Mouse (Mus musculus) CH12.LX (cell line): ENCODE results near the gene Slain1. TPM values are rescaled to one million over a fixed set of nuclear protein-coding genes. Genes with fewer than 3 reads are reported as not detected.
A peak's percentile ranks its signal among the peaks of the same experiment; 100 is the strongest.

Experiments used
- DNase-seq: peaks from one replicate; pipeline ENCODE4 v3.0.0-alpha.2; 2013; ENCODE audit errors: extremely low read depth
- H3K27ac ChIP-seq: 2 replicates; pipeline ENCODE4 v1.5.1; 2012; ENCODE audit warnings: low read depth, mild to moderate bottlenecking, control low read depth, moderate library complexity; ENCODE audit not compliant: insufficient read depth
- H3K27me3 ChIP-seq: replicated peaks from 2 replicates; pipeline ENCODE3; 2012; ENCODE audit warnings: inconsistent platforms
- H3K36me3 ChIP-seq, 2 experiments: replicated peaks in 1 of 2; 2 replicates each; pipeline versions ENCODE3 to v1.6.1; 2012; ENCODE audit warnings: inconsistent platforms in 1 of 2, low read length in 1 of 2, mild to moderate bottlenecking in 1 of 2, mixed read lengths in 1 of 2, moderate library complexity in 1 of 2; ENCODE audit not compliant: control insufficient read depth in 1 of 2, insufficient read depth in 1 of 2
- H3K4me1 ChIP-seq, 2 experiments: 2 replicates each; pipeline ENCODE4 v1.6.1; 2012; ENCODE audit warnings: inconsistent platforms in 1 of 2, moderate library complexity in 1 of 2; ENCODE audit not compliant: insufficient read depth in 2 of 2, control insufficient read depth in 1 of 2
- H3K4me2 ChIP-seq: 2 replicates; pipeline ENCODE4 v1.6.1; 2012; ENCODE audit warnings: low read depth, mild to moderate bottlenecking, control low read depth; ENCODE audit not compliant: poor library complexity, insufficient read depth, severe bottlenecking
- H3K4me3 ChIP-seq, 3 experiments: fragments of 150-350 bp in 1 of 3; sonication (generic) in 1 of 3; replicated peaks in 1 of 3; 2 replicates each; pipeline versions ENCODE3 to v1.5.1; 2011 to 2012; ENCODE audit warnings: low read depth in 2 of 3, low read length in 2 of 3, mild to moderate bottlenecking in 2 of 3, moderate library complexity in 2 of 3, control low read depth in 1 of 3, improper control_type of control experiment in 1 of 3, inconsistent platforms in 1 of 3, mixed read lengths in 1 of 3; ENCODE audit not compliant: poor library complexity in 1 of 3
- H3K79me2 ChIP-seq: replicated peaks from 2 replicates; pipeline ENCODE4 v1.6.1; 2012; ENCODE audit warnings: mild to moderate bottlenecking, moderate library complexity; ENCODE audit not compliant: control insufficient read depth, poor library complexity, insufficient read depth, severe bottlenecking; ENCODE audit errors: extremely low read depth
- H3K9ac ChIP-seq: 2 replicates; pipeline ENCODE4 v1.6.1; 2012; ENCODE audit warnings: low read depth, mild to moderate bottlenecking, control low read depth, moderate library complexity; ENCODE audit not compliant: insufficient read depth
- H3K9me3 ChIP-seq: replicated peaks from 2 replicates; pipeline ENCODE3; 2012; ENCODE audit warnings: low read length, inconsistent platforms, mixed read lengths
- BHLHE40 ChIP-seq: IDR thresholded peaks from 2 replicates; pipeline ENCODE4 v1.6.1; 2011; ENCODE audit warnings: mild to moderate bottlenecking, low read depth, low read length, improper control_type of control experiment
- CHD1 ChIP-seq: IDR thresholded peaks from 2 replicates; pipeline ENCODE4 v1.6.1; 2012; ENCODE audit warnings: low read depth, low read length, improper control_type of control experiment, inconsistent platforms
- E2F4 ChIP-seq: IDR thresholded peaks from 2 replicates; pipeline ENCODE4 v1.6.1; 2011; ENCODE audit warnings: low read depth, low read length, improper control_type of control experiment; ENCODE audit not compliant: insufficient replicate concordance
- ELF1 ChIP-seq: IDR thresholded peaks from 2 replicates; pipeline ENCODE4 v1.6.1; 2014; ENCODE audit warnings: low read depth, mild to moderate bottlenecking, inconsistent platforms, low read length, improper control_type of control experiment
- ETS1 ChIP-seq: conservative IDR thresholded peaks from 2 replicates; pipeline ENCODE4 v1.6.1; 2012; ENCODE audit warnings: low read depth, mild to moderate bottlenecking, inconsistent platforms, low read length, improper control_type of control experiment, moderate library complexity
- HCFC1 ChIP-seq: IDR thresholded peaks from 2 replicates; pipeline ENCODE4 v1.6.1; 2012; ENCODE audit warnings: low read depth, mild to moderate bottlenecking, inconsistent platforms, low read length, improper control_type of control experiment
- IRF4 ChIP-seq: IDR thresholded peaks from 2 replicates; pipeline ENCODE4 v1.6.1; 2014; ENCODE audit warnings: low read depth, mild to moderate bottlenecking, inconsistent platforms, low read length, improper control_type of control experiment
- JUND ChIP-seq: conservative IDR thresholded peaks from 2 replicates; pipeline ENCODE4 v1.6.1; 2011; ENCODE audit warnings: low read depth, low read length, improper control_type of control experiment
- MEF2A ChIP-seq: IDR thresholded peaks from 2 replicates; pipeline ENCODE4 v1.6.1; 2014; ENCODE audit warnings: low read depth, mild to moderate bottlenecking, inconsistent platforms, low read length, improper control_type of control experiment, borderline replicate concordance
- MXI1 ChIP-seq: IDR thresholded peaks from 2 replicates; pipeline ENCODE4 v1.6.1; 2011; ENCODE audit warnings: mild to moderate bottlenecking, low read depth, low read length, improper control_type of control experiment
- MYC ChIP-seq: IDR thresholded peaks from 2 replicates; pipeline ENCODE4 v1.6.1; 2011; ENCODE audit warnings: low read depth, mild to moderate bottlenecking, improper control_type of control experiment, low read length
- POLR2A ChIP-seq: IDR thresholded peaks from 2 replicates; pipeline ENCODE4 v1.6.1; 2011; ENCODE audit warnings: low read depth, mild to moderate bottlenecking, improper control_type of control experiment, low read length
- RAD21 ChIP-seq: IDR thresholded peaks from 2 replicates; pipeline ENCODE4 v1.6.1; 2011; ENCODE audit warnings: low read depth, mild to moderate bottlenecking, low read length, improper control_type of control experiment, moderate library complexity
- TCF12 ChIP-seq: IDR thresholded peaks from 2 replicates; pipeline ENCODE4 v1.6.1; 2014; ENCODE audit warnings: low read depth, mild to moderate bottlenecking, inconsistent platforms, low read length, improper control_type of control experiment
- USF1 ChIP-seq: IDR thresholded peaks from 2 replicates; pipeline ENCODE4 v1.6.1; 2014; ENCODE audit warnings: low read depth, mild to moderate bottlenecking, inconsistent platforms, low read length, improper control_type of control experiment
- ZC3H11A ChIP-seq: IDR thresholded peaks from 2 replicates; pipeline ENCODE4 v1.6.1; 2012; ENCODE audit warnings: low read depth, mild to moderate bottlenecking, inconsistent platforms, low read length, improper control_type of control experiment
- dilution Hi-C: fragments of 300-500 bp; cut with MboI; formaldehyde crosslinking; loops from 2 replicates; pipeline ENCODE4 v1.14.3; 2020; ENCODE audit warnings: low sequenced_read_pairs; ENCODE audit not compliant: extremely low pct_unique_long_range_greater_than_20kb, extremely low pct_ligation_motif_present
- in situ Hi-C: fragments of 300-500 bp; cut with MboI; formaldehyde crosslinking; loops from 3 replicates; pipeline ENCODE4 v1.14.3; 2019; ENCODE audit warnings: low sequenced_read_pairs, low pct_ligation_motif_present, low pct_unique_long_range_greater_than_20kb, mixed read lengths
- polyA plus RNA-seq: library from polyadenylated mRNA; unstranded; fragments of >175 nt; gene quantifications from 2 replicates; pipeline ENCODE4 v1.2.1, GENCODE M21; 2012; ENCODE audit warnings: low read depth; ENCODE audit not compliant: insufficient read length
- total RNA-seq, 2 experiments: library from RNA; depleted of rRNA; stranded (reverse); fragments of 300-350 nt in 1 of 2; fragments of >200 nt in 1 of 2; gene quantifications; 2 replicates each; pipeline ENCODE4 v1.2.3; 2012 to 2014

Slain1 gene
- total and polyA plus RNA-seq, 3 experiments: 13.1 to 15.9 (median 13.6) TPM

GRCm38 (mm10) chr14:103651106-103651505 is 1.1 kb downstream of the Slain1 start:
- no peak for DNase-seq
- H3K4me3 ChIP-seq: peak overlapping the region; percentile 58 to 88 (median 75)
- H3K9ac ChIP-seq: peak overlapping the region; percentile 18
- H3K27me3 ChIP-seq: peaks cover 1% of the 10 kb centered on the region
- peak overlapping the region; percentile 62 for H3K27ac ChIP-seq
- TF ChIP-seq IRF4: no peak
- TF ChIP-seq ZC3H11A: no peak
- TF ChIP-seq JUND: no peak
- TF ChIP-seq BHLHE40: no peak
- 0 out of 2 replicates have a peak, but pooled peaks have one; percentile 14 for TF ChIP-seq MYC
- no peak for TF ChIP-seq RAD21
- TF ChIP-seq CHD1: no peak
- TF ChIP-seq ETS1: no peak
- H3K9me3 ChIP-seq: no peaks in the 10 kb centered on the region
- H3K36me3 ChIP-seq: no peaks in the 10 kb centered on the region
- in situ Hi-C loops: no loop called here
- peak overlapping the region; percentile 92; the same call in 1 of the 2 replicates for H3K4me2 ChIP-seq
- H3K79me2 ChIP-seq: peaks cover 33% of the 10 kb centered on the region
- peaks cover 3 to 36% of the 10 kb centered on the region in 2 experiments; a peak in 3 of 4 replicates for H3K4me1 ChIP-seq
- dilution Hi-C loops: no loop called here

GRCm38 (mm10) chr14:103651562-103651961 is 1.5 kb downstream of the Slain1 start:
- no peak for DNase-seq
- H3K4me2 ChIP-seq: peak overlapping the region; percentile 92
- H3K4me1 ChIP-seq: peaks cover 5 to 41% of the 10 kb centered on the region in 2 experiments; a peak in 3 of 4 replicates
- TF ChIP-seq HCFC1 (no peak), IRF4 (no peak), ELF1 (no peak)
- H3K27me3 ChIP-seq: peaks cover 1% of the 10 kb centered on the region
- peaks cover 33% of the 10 kb centered on the region for H3K79me2 ChIP-seq
- in situ Hi-C loops (no loop called here), dilution Hi-C loops (no loop called here)
- H3K36me3 ChIP-seq: no peaks in the 10 kb centered on the region
- H3K27ac ChIP-seq: no peak overlapping the region
- peak overlapping the region; percentile 18 for H3K9ac ChIP-seq
- H3K9me3 ChIP-seq: no peaks in the 10 kb centered on the region
- H3K4me3 ChIP-seq: peak overlapping the region; percentile 58 to 88 (median 75)

- Histone ChIP-seq H3K9me3 (no peaks in the 10 kb centered on the region), H3K9ac (peak overlapping the region; percentile 53), H3K79me2 (peaks cover 33% of the 10 kb centered on the region), H3K27ac (no peak overlapping the region), H3K4me2 (peak overlapping the region; percentile 92), H3K4me3 (peak overlapping the region in 1 of 3 experiments; percentile 58), H3K36me3 (peaks cover 0 to 3% of the 10 kb centered on the region in 2 experiments), H3K4me1 (peaks cover 5 to 48% of the 10 kb centered on the region in 2 experiments; a peak in 3 of 4 replicates), H3K27me3 (no peaks in the 10 kb centered on the region)
- in situ Hi-C loops (no loop called here), dilution Hi-C loops (no loop called here)
- TF ChIP-seq USF1 (no peak), TCF12 (no peak), ELF1 (peak; percentile 55; the same call in 1 of the 2 replicates), E2F4 (no peak), MEF2A (no peak), MXI1 (0 out of 2 replicates have a peak, but pooled peaks have one; percentile 18), ZC3H11A (no peak), POLR2A (no peak)
- no peak for DNase-seq
Observed at GRCm38 (mm10) chr14:103652524-103652923, 2.5 kb downstream of the Slain1 start.
